Mouse (Mus musculus) testis, adult 2 months (tissue): ENCODE data around the gene Hist1h2ad.

Source experiments
- CTCF ChIP-seq: fragments of 200-500 bp; IDR thresholded peaks from 2 replicates; pipeline ENCODE4 v1.5.1; 2012; ENCODE audit warnings: low read depth, mild to moderate bottlenecking, inconsistent platforms, low read length, moderate library complexity; ENCODE audit not compliant: control insufficient read depth, insufficient read depth, insufficient replicate concordance
- POLR2A ChIP-seq: fragments of 200-500 bp; IDR thresholded peaks from 2 replicates; pipeline ENCODE4 v1.6.1; 2012; ENCODE audit warnings: low read depth, mild to moderate bottlenecking, inconsistent platforms, low read length, moderate library complexity; ENCODE audit not compliant: control insufficient read depth

- no peak for TF ChIP-seq CTCF
- no peak for TF ChIP-seq POLR2A
These were observed 47.5 kb downstream of the Hist1h2ad start for GRCm38 (mm10) chr13:23621532-23622174.
